Mouse (Mus musculus) gastrocnemius, adult 8-10 months (tissue): ENCODE results near the gene Rhot1. TPM values are rescaled to one million over a fixed set of nuclear protein-coding genes. Genes with fewer than 3 reads are reported as not detected.
"Not testable (repeated sequence)": the region's sequence is repeated elsewhere in the genome, so short reads cannot be mapped to it uniquely, and the experiment has no call there.

ENCODE experiments used
- DNase-seq, 2 experiments: peaks; one replicate each; pipeline ENCODE4 v3.0.0; 2022; ENCODE audit warnings: low spot score in 2 of 2
- total RNA-seq, 4 experiments: library from RNA; stranded (reverse); gene quantifications; 2 replicates each; pipeline ENCODE4 v1.2.4; 2022

Gene Rhot1
- total RNA-seq, 4 experiments from 2014 or later = 39.0 to 41.8 (median 40.8) TPM

GRCm38 (mm10) chr11:80193827-80194226 is 15.0 kb upstream of the Rhot1 start:
- DNase-seq = no peak

GRCm38 (mm10) chr11:80196351-80196750 is 12.5 kb upstream of the Rhot1 start:
- DNase-seq = no peak

- DNase-seq = no peak
Measured at GRCm38 (mm10) chr11:80199316-80199715, 9.5 kb upstream of the Rhot1 start.

- DNase-seq = no peak
Measured at GRCm38 (mm10) chr11:80199773-80200172, 9.0 kb upstream of the Rhot1 start.

GRCm38 (mm10) chr11:80200326-80200725 is 8.5 kb upstream of the Rhot1 start:
- DNase-seq = no peak

GRCm38 (mm10) chr11:80202296-80202695 is 6.5 kb upstream of the Rhot1 start:
- no peak for DNase-seq

- no peak for DNase-seq
Measured at GRCm38 (mm10) chr11:80204037-80204436, 4.8 kb upstream of the Rhot1 start.

- DNase-seq = no peak
Measured at GRCm38 (mm10) chr11:80204941-80205340, 3.9 kb upstream of the Rhot1 start.

- DNase-seq = no peak
Measured at GRCm38 (mm10) chr11:80208465-80208859, 357 bp upstream of the Rhot1 start.

GRCm38 (mm10) chr11:80210321-80210720 is 1.5 kb downstream of the Rhot1 start:
- DNase-seq = no peak

GRCm38 (mm10) chr11:80212282-80212681 is 3.5 kb downstream of the Rhot1 start:
- no peak for DNase-seq

GRCm38 (mm10) chr11:80215291-80215690 is 6.5 kb downstream of the Rhot1 start:
- DNase-seq = no peak

- DNase-seq = no peak
Measured at GRCm38 (mm10) chr11:80218657-80219293, 10.0 kb downstream of the Rhot1 start.

GRCm38 (mm10) chr11:80230066-80230465 is 21.2 kb downstream of the Rhot1 start:
- not testable (repeated sequence) for DNase-seq

GRCm38 (mm10) chr11:80237278-80237677 is 28.5 kb downstream of the Rhot1 start:
- DNase-seq = no peak

- DNase-seq = no peak
Measured at GRCm38 (mm10) chr11:80238306-80238705, 29.5 kb downstream of the Rhot1 start.

- no peak for DNase-seq
Measured at GRCm38 (mm10) chr11:80247026-80247425, 38.2 kb downstream of the Rhot1 start.

- DNase-seq = no peak
Measured at GRCm38 (mm10) chr11:80248531-80248930, 39.7 kb downstream of the Rhot1 start.

- no peak for DNase-seq
Measured at GRCm38 (mm10) chr11:80264137-80264536, 55.3 kb downstream of the Rhot1 start.

GRCm38 (mm10) chr11:80271096-80271495 is 62.3 kb downstream of the Rhot1 start:
- DNase-seq = no peak

- DNase-seq = no peak
Measured at GRCm38 (mm10) chr11:80275011-80275410, 66.2 kb downstream of the Rhot1 start.

- DNase-seq = no peak
Measured at GRCm38 (mm10) chr11:80278054-80278453, 69.2 kb downstream of the Rhot1 start.

GRCm38 (mm10) chr11:80283786-80284185 is 75.0 kb downstream of the Rhot1 start:
- DNase-seq = peak; percentile 35 to 61

GRCm38 (mm10) chr11:80284641-80285040 is 75.8 kb downstream of the Rhot1 start:
- peak; percentile 40 to 75 for DNase-seq
